Mouse (Mus musculus) stomach, embryonic 15.5 days (tissue): ENCODE results near the gene Fbxl17. TPM values are rescaled to one million over a fixed set of nuclear protein-coding genes. Genes with fewer than 3 reads are reported as not detected.

Source experiments
- ATAC-seq: fragments of 200-750 bp; cut with Nextera tagmentation; 2 replicates; pipeline ENCODE4 v1.8.0; 2017; ENCODE audit warnings: low read depth, moderate number of reproducible peaks, moderate TSS enrichment; ENCODE audit not compliant: insufficient read depth, low FRiP score
- H3K27ac ChIP-seq: fragments of 300-500 bp; sonication (generic); 2 replicates; pipeline ENCODE4 v1.5.1; 2015; ENCODE audit warnings: mild to moderate bottlenecking, inconsistent platforms
- H3K27me3 ChIP-seq: fragments of 300-500 bp; sonication (generic); replicated peaks from 2 replicates; pipeline ENCODE4 v1.6.1; 2015; ENCODE audit warnings: inconsistent platforms
- H3K36me3 ChIP-seq: fragments of 300-500 bp; sonication (generic); 2 replicates; pipeline ENCODE4 v1.6.1; 2015; ENCODE audit warnings: inconsistent platforms
- H3K4me1 ChIP-seq: fragments of 300-500 bp; sonication (generic); 2 replicates; pipeline ENCODE4 v1.6.1; 2015; ENCODE audit warnings: inconsistent platforms
- H3K4me2 ChIP-seq: fragments of 300-500 bp; sonication (generic); 2 replicates; pipeline ENCODE4 v1.6.1; 2015; ENCODE audit warnings: mild to moderate bottlenecking, inconsistent platforms
- H3K4me3 ChIP-seq: fragments of 300-500 bp; sonication (generic); replicated peaks from 2 replicates; pipeline ENCODE4 v1.5.1; 2015; ENCODE audit warnings: inconsistent platforms
- H3K9ac ChIP-seq: fragments of 300-500 bp; sonication (generic); 2 replicates; pipeline ENCODE4 v1.6.1; 2015; ENCODE audit warnings: inconsistent platforms
- H3K9me3 ChIP-seq: fragments of 300-500 bp; sonication (generic); 2 replicates; pipeline ENCODE4 v1.6.1; 2016; ENCODE audit warnings: inconsistent platforms
- WGBS: fragments of 180-500 bp; shearing (Covaris S2); methylation state at CpG from one replicate; pipeline ENCODE4 v1.1.7; 2015; 5-methylcytosine and 5-hydroxymethylcytosine counted together
- polyA plus RNA-seq: library from polyadenylated mRNA; unstranded; fragments of >200 nt; fragmentation: Nextera tagmentation; extraction: Ambion mirVana; gene quantifications from 2 replicates; pipeline ENCODE4 v1.2.1, GENCODE M21; 2015

The Fbxl17 gene
- polyA plus RNA-seq, 1 experiment from 2014 or later = 5.9 TPM

GRCm38 (mm10) chr17:63498182-63498716, 1.6 kb downstream of the Fbxl17 start:
- no peaks in the 10 kb centered on the region; the same call in 1 of the 2 replicates for H3K36me3 ChIP-seq
- H3K9ac ChIP-seq = 0 out of 2 replicates have a peak overlapping the region, but pooled peaks have one; percentile 16
- ATAC-seq = no peak
- no peaks in the 10 kb centered on the region for H3K9me3 ChIP-seq
- peak overlapping the region; percentile 71 for H3K4me2 ChIP-seq
- H3K27ac ChIP-seq = peak overlapping the region; percentile 95
- 15% methylated on average over 6 of the region's 6 CpGs for WGBS
- peak overlapping the region; percentile 86 for H3K4me3 ChIP-seq
- no peaks in the 10 kb centered on the region for H3K27me3 ChIP-seq
- H3K4me1 ChIP-seq = peaks cover 16% of the 10 kb centered on the region; the same call in 1 of the 2 replicates

DNA sequence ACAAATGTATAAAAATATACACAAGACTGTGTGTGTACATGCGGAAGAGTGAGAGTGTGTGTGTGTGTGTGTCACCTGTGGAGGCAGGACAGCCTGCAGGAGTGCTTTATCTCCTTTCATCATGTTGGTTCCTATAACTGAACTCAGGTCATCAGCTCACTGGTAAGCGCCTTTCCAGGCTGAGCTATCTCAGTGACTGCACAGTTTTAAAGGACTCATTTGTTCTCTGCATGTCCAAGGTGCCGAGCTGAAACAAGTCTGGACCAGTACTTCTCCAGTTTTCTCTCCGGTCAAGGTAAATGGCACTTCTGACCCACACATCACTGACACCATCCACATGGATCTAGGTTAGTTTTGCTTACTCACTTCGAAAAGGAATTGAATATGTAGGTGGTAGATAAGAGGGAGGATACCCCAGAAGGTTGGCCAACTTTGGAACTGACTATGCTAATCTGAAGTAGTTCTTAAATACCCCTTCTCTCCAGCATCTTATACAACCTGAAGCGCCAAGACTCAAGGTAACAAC, 2.5 kb downstream of the Fbxl17 start:
- H3K4me3 ChIP-seq = no peak overlapping the region
- 76% methylated on average over 6 of the region's 6 CpGs for WGBS
- ATAC-seq = no peak

GRCm38 (mm10) chr17:63496153-63496552, 3.7 kb downstream of the Fbxl17 start:
- 60% methylated on average over 5 of the region's 5 CpGs for WGBS
- Histone ChIP-seq H3K4me2 (no peak overlapping the region), H3K4me1 (peaks cover 24% of the 10 kb centered on the region; the same call in 1 of the 2 replicates), H3K9me3 (no peaks in the 10 kb centered on the region), H3K27me3 (no peaks in the 10 kb centered on the region), H3K27ac (no peak overlapping the region), H3K36me3 (no peaks in the 10 kb centered on the region), H3K9ac (no peak overlapping the region), H3K4me3 (no peak overlapping the region)
- ATAC-seq = no peak

More for the DNA sequence above, 2.5 kb downstream of the Fbxl17 start:
- Histone ChIP-seq H3K9me3 (no peaks in the 10 kb centered on the region), H3K27ac (no peak overlapping the region), H3K9ac (no peak overlapping the region), H3K4me2 (peak overlapping the region; percentile 71; the same call in 1 of the 2 replicates), H3K36me3 (no peaks in the 10 kb centered on the region; the same call in 1 of the 2 replicates), H3K4me1 (peaks cover 24% of the 10 kb centered on the region; the same call in 1 of the 2 replicates), H3K27me3 (no peaks in the 10 kb centered on the region)

- H3K27ac ChIP-seq = no peak overlapping the region
- H3K4me1 ChIP-seq = peaks cover 20% of the 10 kb centered on the region; the same call in 1 of the 2 replicates
- H3K9ac ChIP-seq = no peak overlapping the region
- no peaks in the 10 kb centered on the region for H3K27me3 ChIP-seq
- H3K36me3 ChIP-seq = 0 out of 2 replicates have a peak, but pooled peaks cover 7% of the 10 kb centered on the region
- H3K9me3 ChIP-seq = no peaks in the 10 kb centered on the region
- WGBS = 72% methylated on average over 7 of the region's 7 CpGs
- H3K4me3 ChIP-seq = no peak overlapping the region
- no peak for ATAC-seq
- H3K4me2 ChIP-seq = no peak overlapping the region
These were observed 5.8 kb downstream of the Fbxl17 start for GRCm38 (mm10) chr17:63493876-63494580.

DNA sequence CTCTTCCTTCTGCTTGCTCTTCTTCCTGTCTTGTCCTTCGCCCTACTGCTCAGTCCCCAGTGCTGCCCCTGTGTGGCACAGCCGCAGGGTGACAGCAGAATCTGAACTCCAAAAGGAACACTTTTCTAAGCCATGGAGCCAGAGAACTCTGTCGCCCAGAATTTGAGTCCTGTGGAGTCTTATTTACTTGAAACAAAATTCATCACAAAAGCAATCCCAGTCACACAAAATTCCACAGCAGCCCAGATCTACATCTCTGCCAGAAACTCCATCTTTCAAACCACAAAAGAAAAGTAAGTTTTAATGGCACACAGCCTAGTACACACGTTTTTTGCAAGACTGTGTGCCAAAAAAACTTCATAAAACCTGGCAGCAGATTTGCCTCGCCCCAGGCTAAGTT, 6.5 kb downstream of the Fbxl17 start:
- Histone ChIP-seq H3K4me2 (peak overlapping the region; percentile 17; the same call in 1 of the 2 replicates), H3K4me3 (no peak overlapping the region), H3K9me3 (no peaks in the 10 kb centered on the region), H3K27ac (peak overlapping the region; percentile 54), H3K36me3 (0 out of 2 replicates have a peak, but pooled peaks cover 7% of the 10 kb centered on the region), H3K9ac (no peak overlapping the region), H3K27me3 (no peaks in the 10 kb centered on the region), H3K4me1 (peaks cover 16% of the 10 kb centered on the region; the same call in 1 of the 2 replicates)
- ATAC-seq = no peak
- 34% methylated on average over 5 of the region's 5 CpGs for WGBS

DNA sequence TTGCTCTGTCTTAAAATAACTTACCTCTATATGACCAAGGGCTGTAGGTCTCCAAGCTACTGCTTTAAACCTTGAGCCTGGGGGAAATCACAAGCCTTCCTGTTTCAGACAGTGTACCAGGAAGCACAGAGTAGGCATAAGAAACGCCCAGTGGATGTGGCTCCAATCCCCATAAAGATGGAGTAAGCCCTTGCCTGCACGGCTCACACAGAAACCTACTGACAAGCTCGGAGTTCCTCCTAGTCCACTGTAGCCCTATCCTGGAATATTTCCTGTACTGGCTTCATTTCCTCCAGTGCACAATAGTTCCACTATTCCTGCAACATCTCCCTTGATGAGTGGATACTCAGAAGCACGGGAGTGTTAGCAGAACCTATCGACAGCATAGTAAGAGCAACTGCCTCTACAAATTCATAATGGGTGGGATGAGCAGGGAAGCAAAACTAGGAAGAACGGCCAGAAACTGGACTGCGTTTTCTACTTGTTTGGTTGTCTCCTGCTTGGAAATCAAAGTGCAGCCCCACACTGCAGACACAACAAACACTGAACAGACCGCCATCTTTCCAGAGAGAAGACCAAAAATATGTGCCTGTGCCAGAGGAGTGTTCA, 7.0 kb downstream of the Fbxl17 start:
- Histone ChIP-seq H3K4me2 (peak overlapping the region; percentile 17; the same call in 1 of the 2 replicates), H3K27ac (peak overlapping the region; percentile 54), H3K27me3 (no peaks in the 10 kb centered on the region), H3K9ac (no peak overlapping the region), H3K36me3 (0 out of 2 replicates have a peak, but pooled peaks cover 7% of the 10 kb centered on the region), H3K4me1 (0 out of 2 replicates have a peak, but pooled peaks cover 13% of the 10 kb centered on the region), H3K9me3 (no peaks in the 10 kb centered on the region), H3K4me3 (no peak overlapping the region)
- no peak for ATAC-seq
- 65% methylated on average over 8 of the region's 8 CpGs for WGBS

- Histone ChIP-seq H3K4me2 (no peak overlapping the region), H3K4me1 (0 out of 2 replicates have a peak, but pooled peaks cover 11% of the 10 kb centered on the region), H3K4me3 (no peak overlapping the region), H3K27ac (no peak overlapping the region), H3K36me3 (0 out of 2 replicates have a peak, but pooled peaks cover 7% of the 10 kb centered on the region), H3K9me3 (no peaks in the 10 kb centered on the region), H3K9ac (no peak overlapping the region), H3K27me3 (no peaks in the 10 kb centered on the region)
- WGBS = 70% methylated on average over 4 of the region's 4 CpGs
- ATAC-seq = no peak
These were observed 10.3 kb downstream of the Fbxl17 start for GRCm38 (mm10) chr17:63489525-63489924.

DNA sequence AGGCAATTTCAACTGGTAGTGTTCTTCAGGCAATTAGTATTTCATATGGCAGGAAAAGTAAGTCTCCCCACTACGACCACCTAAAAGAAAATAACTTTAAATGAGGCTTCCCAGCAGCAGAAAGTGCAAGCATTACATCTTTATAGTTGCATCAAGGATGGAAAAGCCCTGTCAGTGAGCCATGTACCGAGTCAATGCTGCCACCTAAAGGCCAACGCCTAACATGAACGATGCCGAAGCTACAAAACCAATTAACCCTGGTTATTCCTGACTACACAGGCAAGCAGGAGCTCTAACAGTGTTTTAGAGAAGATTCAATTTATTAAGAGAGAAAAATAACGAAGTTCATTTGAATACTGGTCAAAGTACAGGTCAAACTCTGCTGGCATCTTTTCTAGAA, 32.0 kb downstream of the Fbxl17 start:
- no peak overlapping the region for H3K4me3 ChIP-seq
- H3K4me2 ChIP-seq = no peak overlapping the region
- H3K4me1 ChIP-seq = no peaks in the 10 kb centered on the region; the same call in 1 of the 2 replicates
- ATAC-seq = no peak; the same call in 1 of the 2 replicates
- no peaks in the 10 kb centered on the region for H3K9me3 ChIP-seq
- no peaks in the 10 kb centered on the region for H3K27me3 ChIP-seq
- no peak overlapping the region for H3K27ac ChIP-seq
- H3K36me3 ChIP-seq = no peaks in the 10 kb centered on the region
- 5% methylated on average over 6 of the region's 6 CpGs for WGBS
- H3K9ac ChIP-seq = no peak overlapping the region

DNA sequence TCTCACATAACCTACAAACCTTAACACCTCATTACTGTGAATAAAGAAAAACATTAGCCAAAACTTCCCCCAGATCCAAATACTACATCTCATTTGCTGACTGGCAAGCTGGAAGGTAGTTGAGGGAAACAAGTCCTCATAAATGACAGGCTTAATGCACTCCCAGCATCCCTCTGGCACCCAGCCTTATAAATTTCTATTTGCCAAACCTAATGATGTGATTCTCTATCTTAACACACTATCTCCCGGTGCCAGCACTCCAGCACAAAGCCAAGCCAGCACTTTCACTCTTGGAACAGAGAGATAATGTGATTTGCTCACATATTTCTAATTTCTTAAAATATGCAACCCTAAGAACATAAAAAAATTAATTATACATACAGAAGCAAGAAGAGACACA, 34.6 kb downstream of the Fbxl17 start:
- Histone ChIP-seq H3K4me3 (no peak overlapping the region), H3K9ac (no peak overlapping the region), H3K4me1 (no peaks in the 10 kb centered on the region; the same call in 1 of the 2 replicates), H3K27me3 (no peaks in the 10 kb centered on the region), H3K4me2 (no peak overlapping the region), H3K9me3 (no peaks in the 10 kb centered on the region), H3K36me3 (no peaks in the 10 kb centered on the region), H3K27ac (no peak overlapping the region)
- ATAC-seq = no peak
- 69% methylated on average over 1 of the region's 1 CpGs for WGBS

- Histone ChIP-seq H3K4me3 (no peak overlapping the region), H3K9me3 (no peaks in the 10 kb centered on the region), H3K4me1 (no peaks in the 10 kb centered on the region; the same call in 1 of the 2 replicates), H3K4me2 (no peak overlapping the region), H3K9ac (no peak overlapping the region), H3K27ac (no peak overlapping the region), H3K27me3 (no peaks in the 10 kb centered on the region), H3K36me3 (no peaks in the 10 kb centered on the region)
- 67% methylated on average over 7 of the region's 7 CpGs for WGBS
- ATAC-seq = no peak; the same call in 1 of the 2 replicates
These were observed 37.3 kb downstream of the Fbxl17 start for GRCm38 (mm10) chr17:63462512-63462911.

GRCm38 (mm10) chr17:63459712-63460495, 39.9 kb downstream of the Fbxl17 start:
- ATAC-seq = no peak
- Histone ChIP-seq H3K4me2 (no peak overlapping the region), H3K9ac (no peak overlapping the region), H3K27me3 (no peaks in the 10 kb centered on the region), H3K9me3 (no peaks in the 10 kb centered on the region), H3K36me3 (no peaks in the 10 kb centered on the region), H3K4me1 (no peaks in the 10 kb centered on the region; the same call in 1 of the 2 replicates), H3K4me3 (no peak overlapping the region), H3K27ac (no peak overlapping the region)
- WGBS = 76% methylated on average over 9 of the region's 9 CpGs
